Mouse (Mus musculus): ENCODE data around the gene Pld3. TPM values are rescaled to one million over a fixed set of nuclear protein-coding genes. Genes with fewer than 3 reads are reported as not detected.

Gene Pld3
- total RNA-seq, 2 experiments from 2014 or later, result 818 to 936 TPM

- DNase-seq (ENCODE audit: low spot score in 2 of 2), result no peak
- intact Hi-C loops (cut with DNase I), result no loop called here
Observed at GRCm38 (mm10) chr7:27574124-27574880, 21.3 kb upstream of the Pld3 start.

- no peak for DNase-seq (ENCODE audit: low spot score in 2 of 2)
- intact Hi-C loops (cut with DNase I), result no loop called here
Observed at GRCm38 (mm10) chr7:27572133-27572532, 19.1 kb upstream of the Pld3 start.

GRCm38 (mm10) chr7:27569580-27570224 lies 16.7 kb upstream of the Pld3 start:
- intact Hi-C loops (cut with DNase I), result no loop called here
- no peak for DNase-seq (ENCODE audit: low spot score in 2 of 2)

- DNase-seq (ENCODE audit: low spot score in 2 of 2), result no peak
- intact Hi-C loops (cut with DNase I), result no loop called here
Observed at GRCm38 (mm10) chr7:27560978-27561377, 8.0 kb upstream of the Pld3 start.

- DNase-seq (ENCODE audit: low spot score in 2 of 2), result no peak
- intact Hi-C loops (cut with DNase I), result no loop called here
Observed at GRCm38 (mm10) chr7:27560291-27560887, 7.4 kb upstream of the Pld3 start.

- intact Hi-C loops (cut with DNase I), result no loop called here
- no peak for DNase-seq (ENCODE audit: low spot score in 2 of 2)
Observed at GRCm38 (mm10) chr7:27552070-27552469, 948 bp downstream of the Pld3 start.

- intact Hi-C loops (cut with DNase I), result no loop called here
- DNase-seq (ENCODE audit: low spot score in 2 of 2), result no peak
Observed at GRCm38 (mm10) chr7:27549597-27549996, 3.4 kb downstream of the Pld3 start.

- intact Hi-C loops (cut with DNase I), result loop anchor here (5.0 kb wide), 1 partner anchor 98 kb away; the partner anchor contains the start of genes Blvrb and Sptbn4
- no peak for DNase-seq (ENCODE audit: low spot score in 2 of 2)
Observed at GRCm38 (mm10) chr7:27544675-27545370, 8.2 kb downstream of the Pld3 start.

- intact Hi-C loops (cut with DNase I), result loop anchor here (5.0 kb wide), 1 partner anchor 97 kb away; the partner anchor contains the start of genes Blvrb and Sptbn4
- DNase-seq (ENCODE audit: low spot score in 2 of 2), result no peak
Observed at GRCm38 (mm10) chr7:27543851-27544250, 9.2 kb downstream of the Pld3 start.

- intact Hi-C loops (cut with DNase I), result loop anchor here (5.0 kb wide), 1 partner anchor 96 kb away; the partner anchor contains the start of genes Blvrb and Sptbn4
- DNase-seq (ENCODE audit: low spot score in 2 of 2), result no peak
Observed at GRCm38 (mm10) chr7:27543065-27543464, 10.0 kb downstream of the Pld3 start.

GRCm38 (mm10) chr7:27542392-27543033 lies 10.5 kb downstream of the Pld3 start:
- intact Hi-C loops (cut with DNase I), result loop anchor here (5.0 kb wide), 1 partner anchor 95 kb away; the partner anchor contains the start of genes Blvrb and Sptbn4
- DNase-seq (ENCODE audit: low spot score in 2 of 2), result peak; percentile 90 to 93

- intact Hi-C loops (cut with DNase I), result loop anchor here (5.0 kb wide), 1 partner anchor 95 kb away; the partner anchor contains the start of genes Blvrb and Sptbn4
Observed at GRCm38 (mm10) chr7:27541922-27542321, 11.1 kb downstream of the Pld3 start.

GRCm38 (mm10) chr7:27541431-27541830 lies 11.6 kb downstream of the Pld3 start:
- intact Hi-C loops (cut with DNase I), result loop anchor here (5.0 kb wide), 1 partner anchor 94 kb away; the partner anchor contains the start of genes Blvrb and Sptbn4
- peak; percentile 89 to 90 for DNase-seq (ENCODE audit: low spot score in 2 of 2)

More at GRCm38 (mm10) chr7:27541922-27542321, 11.1 kb downstream of the Pld3 start:
- no peak for DNase-seq (ENCODE audit: low spot score in 2 of 2)

GRCm38 (mm10) chr7:27540935-27541334 lies 12.1 kb downstream of the Pld3 start:
- intact Hi-C loops (cut with DNase I), result loop anchor here (5.0 kb wide), 1 partner anchor 94 kb away; the partner anchor contains the start of genes Blvrb and Sptbn4
- DNase-seq (ENCODE audit: low spot score in 2 of 2), result no peak

- intact Hi-C loops (cut with DNase I), result loop anchor here (5.0 kb wide), 1 partner anchor 93 kb away; the partner anchor contains the start of genes Blvrb and Sptbn4
- no peak for DNase-seq (ENCODE audit: low spot score in 2 of 2)
Observed at GRCm38 (mm10) chr7:27540521-27540920, 12.5 kb downstream of the Pld3 start.

GRCm38 (mm10) chr7:27538797-27539196 lies 14.2 kb downstream of the Pld3 start:
- intact Hi-C loops (cut with DNase I), result no loop called here

GRCm38 (mm10) chr7:27537998-27538397 lies 15.0 kb downstream of the Pld3 start:
- intact Hi-C loops (cut with DNase I), result no loop called here
- DNase-seq (ENCODE audit: low spot score in 2 of 2), result no peak

More at GRCm38 (mm10) chr7:27538797-27539196, 14.2 kb downstream of the Pld3 start:
- no peak for DNase-seq (ENCODE audit: low spot score in 2 of 2)

- DNase-seq (ENCODE audit: low spot score in 2 of 2), result no peak
- intact Hi-C loops (cut with DNase I), result no loop called here
Observed at GRCm38 (mm10) chr7:27536618-27537017, 16.4 kb downstream of the Pld3 start.

- no peak for DNase-seq (ENCODE audit: low spot score in 2 of 2)
Observed at GRCm38 (mm10) chr7:27535386-27535785, 17.6 kb downstream of the Pld3 start.

More at GRCm38 (mm10) chr7:27535386-27535785, 17.6 kb downstream of the Pld3 start:
- intact Hi-C loops (cut with DNase I), result no loop called here
